Mouse (Mus musculus): ENCODE measurements around the gene Prkg2.

Gene Prkg2

DNA sequence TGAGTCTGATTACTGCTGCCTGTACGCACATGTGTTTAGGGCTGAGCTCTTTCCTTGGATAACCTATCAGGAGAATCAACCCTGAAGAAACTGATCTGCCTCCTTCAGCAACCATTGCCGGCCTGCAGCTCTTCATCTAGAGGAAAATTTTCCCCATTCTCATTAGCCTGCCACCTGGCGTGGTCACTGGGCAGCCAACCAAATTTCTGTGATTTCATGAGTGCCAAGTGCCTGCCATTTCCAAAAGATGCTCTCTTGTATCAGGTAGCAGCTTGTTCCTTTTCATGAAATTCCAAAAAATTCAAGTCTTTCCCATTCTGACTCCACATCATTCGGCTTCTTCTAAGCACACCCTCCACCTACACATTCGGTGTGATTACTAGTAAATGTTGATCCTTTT is 136.2 kb downstream of the Prkg2 start:
- DNase-seq (ENCODE audit: low spot score) = no peak

DNA sequence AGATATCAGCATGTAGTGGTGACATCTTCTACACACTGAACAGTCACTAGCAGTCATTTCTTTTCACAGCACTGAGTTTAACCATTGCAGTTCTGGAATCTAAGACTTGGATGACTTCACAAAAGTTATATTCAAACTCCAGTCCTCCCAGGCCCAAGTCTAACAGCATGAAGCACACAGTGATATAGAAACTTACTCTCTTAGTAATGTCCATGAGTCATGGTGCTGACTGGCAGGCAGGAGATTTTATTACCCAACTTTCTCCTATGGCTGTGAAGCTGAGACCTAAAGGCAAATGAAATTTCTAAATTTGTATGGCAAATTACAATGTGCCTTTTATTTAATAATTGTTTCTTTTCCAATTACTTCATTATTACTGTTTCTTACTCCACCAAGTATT is 139.2 kb downstream of the Prkg2 start:
- no peak for DNase-seq (ENCODE audit: low spot score)

DNA sequence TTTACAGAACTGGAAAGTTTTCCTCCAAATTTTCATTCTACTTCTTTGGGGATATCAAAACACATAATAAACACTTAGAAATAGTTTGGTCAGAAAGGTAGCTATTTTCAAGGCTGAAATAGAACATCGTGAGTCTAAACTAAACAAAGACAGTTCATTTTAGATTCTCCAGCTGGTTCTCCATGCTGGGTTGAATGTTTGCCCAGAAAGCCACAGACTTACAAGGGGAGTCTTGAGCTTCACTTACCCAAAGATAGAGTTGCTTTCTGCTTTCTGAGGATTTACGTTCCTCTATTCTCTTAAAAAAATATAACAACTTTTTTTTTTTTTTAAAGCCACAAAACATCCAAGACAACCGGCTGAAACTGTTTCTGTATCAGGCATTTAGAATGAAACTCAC is 142.9 kb downstream of the Prkg2 start:
- DNase-seq (ENCODE audit: low spot score) = no peak

DNA sequence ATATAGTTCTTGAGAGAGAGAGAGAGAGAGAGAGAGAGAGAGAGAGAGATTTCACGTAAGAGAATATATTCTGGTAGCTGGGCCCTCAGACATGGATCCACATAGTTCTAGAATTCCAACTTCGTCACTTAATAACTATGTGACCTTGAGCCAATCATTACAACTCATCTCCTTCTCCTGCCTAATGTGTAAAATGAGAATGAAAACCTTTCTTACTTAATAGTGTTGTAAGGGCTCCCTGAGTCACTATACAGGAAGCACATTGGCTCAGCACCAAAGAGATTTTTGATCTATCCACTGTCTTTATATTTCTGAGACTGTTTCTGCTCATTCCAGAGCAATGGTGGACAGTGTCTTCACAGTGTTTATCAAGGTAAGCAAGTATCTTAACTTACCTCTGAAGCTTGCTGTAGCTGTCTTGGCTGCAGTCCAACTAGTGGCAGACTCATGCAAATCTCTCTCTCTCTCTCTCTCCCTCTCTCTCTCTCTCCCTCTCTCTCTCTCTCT is 146.6 kb downstream of the Prkg2 start:
- no peak for DNase-seq (ENCODE audit: low spot score)

DNA sequence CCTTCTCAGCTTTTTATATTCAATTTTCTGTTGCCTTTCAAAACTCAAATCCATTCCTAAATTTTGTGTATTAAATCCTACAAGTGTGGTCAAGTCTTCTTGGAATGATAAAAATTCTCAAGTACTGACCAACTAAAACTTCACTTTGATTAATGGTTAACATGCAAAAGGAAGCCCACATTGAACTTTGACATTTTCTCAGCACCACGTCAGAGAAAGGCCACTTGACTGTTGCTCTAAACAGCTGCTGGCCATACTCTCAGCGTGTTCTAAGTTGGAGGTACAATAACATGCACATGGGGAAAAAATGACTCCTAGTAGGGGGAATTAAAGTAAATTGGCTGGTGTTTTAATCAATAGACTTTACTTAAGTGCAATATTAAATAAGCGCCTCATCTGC is 155.1 kb downstream of the Prkg2 start:
- no peak for DNase-seq (ENCODE audit: low spot score)

All from urinary bladder, postnatal 14 days (tissue).